Mouse (Mus musculus) small intestine, adult 2 months (tissue): ENCODE measurements around the gene Tsen15. TPM values are rescaled to one million over a fixed set of nuclear protein-coding genes. Genes with fewer than 3 reads are reported as not detected.

Source experiments
- H3K27ac ChIP-seq: fragments of 200-500 bp; 2 replicates; pipeline ENCODE4 v1.5.1; 2012; ENCODE audit warnings: low read depth, low read length, control low read depth, inconsistent platforms; ENCODE audit not compliant: insufficient read depth
- H3K27me3 ChIP-seq: fragments of 200-500 bp; 2 replicates; pipeline ENCODE4 v1.6.1; 2012; ENCODE audit warnings: mild to moderate bottlenecking, moderate library complexity, low read length, inconsistent platforms; ENCODE audit not compliant: control insufficient read depth, insufficient read depth
- H3K36me3 ChIP-seq: fragments of 200-500 bp; 2 replicates; pipeline ENCODE4 v1.6.1; 2012; ENCODE audit warnings: mild to moderate bottlenecking, low read length, control low read depth, inconsistent platforms; ENCODE audit not compliant: control insufficient read depth, insufficient read depth
- H3K4me1 ChIP-seq: fragments of 200-500 bp; 2 replicates; pipeline ENCODE4 v1.6.1; 2012; ENCODE audit warnings: low read length, inconsistent platforms, mixed read lengths; ENCODE audit not compliant: control insufficient read depth, insufficient read depth, insufficient read length
- H3K4me3 ChIP-seq: fragments of 200-500 bp; 2 replicates; pipeline ENCODE4 v1.5.1; 2012; ENCODE audit warnings: low read depth, mild to moderate bottlenecking, control low read depth, inconsistent platforms, low read length, moderate library complexity
- CTCF ChIP-seq: fragments of 200-500 bp; IDR thresholded peaks from 2 replicates; pipeline ENCODE4 v1.5.1; 2012; ENCODE audit warnings: low read depth, mild to moderate bottlenecking, control low read depth, inconsistent platforms, low read length, moderate library complexity, mixed read lengths; ENCODE audit not compliant: insufficient replicate concordance, insufficient read length; ENCODE audit errors: extremely low read depth
- POLR2A ChIP-seq: fragments of 200-500 bp; IDR thresholded peaks from 2 replicates; pipeline ENCODE4 v1.6.1; 2012; ENCODE audit warnings: low read depth, mild to moderate bottlenecking, control low read depth, inconsistent platforms, low read length, moderate library complexity
- WGBS: fragments of 180-500 bp; shearing (Covaris S2); methylation state at CpG from one replicate; pipeline ENCODE4 v1.1.7; 2018; 5-methylcytosine and 5-hydroxymethylcytosine counted together
- polyA plus RNA-seq: library from polyadenylated mRNA; depleted of rRNA; stranded (reverse); fragments of >200 nt; gene quantifications from 2 replicates; pipeline ENCODE4 v1.2.3, GENCODE M21; 2012; rRNA removed

Tsen15 gene
- polyA plus RNA-seq, 1 experiment, result 2.0 TPM

DNA sequence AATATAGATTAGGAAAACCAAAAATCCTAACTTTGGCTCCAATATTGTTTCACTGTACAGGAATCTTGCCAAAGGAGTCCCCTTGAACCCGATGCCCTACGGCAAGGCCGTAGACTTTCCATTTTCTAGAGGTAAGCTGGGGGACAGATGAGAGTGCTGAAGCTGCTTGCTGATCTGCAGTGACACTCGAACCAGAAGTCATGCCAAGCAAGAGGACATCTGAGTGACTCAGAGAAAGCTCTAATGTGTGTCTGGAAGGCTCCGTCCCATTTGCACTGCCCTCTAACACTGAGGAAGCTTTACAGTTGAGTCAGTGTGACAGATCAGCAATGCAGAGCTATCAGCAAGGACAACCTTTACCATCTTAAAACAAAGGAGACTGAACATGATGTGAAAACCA is 8.2 kb downstream of the Tsen15 start:
- TF ChIP-seq CTCF (no peak), POLR2A (no peak)
- Histone ChIP-seq H3K27me3 (no peaks in the 10 kb centered on the region), H3K27ac (no peak overlapping the region), H3K4me3 (no peak overlapping the region), H3K4me1 (no peaks in the 10 kb centered on the region), H3K36me3 (peaks cover 8% of the 10 kb centered on the region)
- WGBS, result 92% methylated on average over 5 of the region's 5 CpGs

DNA sequence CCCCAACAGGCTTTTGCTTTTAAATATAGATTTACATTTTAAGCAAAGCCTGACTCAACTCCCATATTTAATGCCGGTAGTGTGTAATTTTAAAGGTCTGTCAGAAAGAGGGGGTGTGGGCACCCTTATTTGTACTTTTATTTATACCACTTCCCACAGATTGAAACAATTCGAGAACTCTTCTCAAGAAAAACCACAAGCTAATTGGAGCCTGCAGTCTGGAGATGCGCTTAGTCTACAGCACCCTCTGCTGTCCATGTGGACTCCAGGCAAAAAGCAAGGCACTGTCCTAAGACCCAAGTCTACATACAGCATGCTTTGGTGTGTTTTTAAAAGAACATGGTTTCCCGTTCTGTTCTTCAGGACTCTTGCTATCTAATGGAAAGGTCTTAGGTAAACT is 17.3 kb downstream of the Tsen15 start:
- H3K36me3 ChIP-seq, result peaks cover 2% of the 10 kb centered on the region; the same call in 1 of the 2 replicates
- WGBS, result 34% methylated on average over 4 of the region's 4 CpGs
- no peak overlapping the region for H3K4me3 ChIP-seq
- no peaks in the 10 kb centered on the region for H3K4me1 ChIP-seq
- no peaks in the 10 kb centered on the region for H3K27me3 ChIP-seq
- no peak overlapping the region for H3K27ac ChIP-seq
- TF ChIP-seq CTCF (peak; percentile 57; the same call in 1 of the 2 replicates), POLR2A (no peak)

- peaks cover 2% of the 10 kb centered on the region; the same call in 1 of the 2 replicates for H3K36me3 ChIP-seq
- H3K27ac ChIP-seq, result no peak overlapping the region
- H3K27me3 ChIP-seq, result no peaks in the 10 kb centered on the region
- no peaks in the 10 kb centered on the region for H3K4me1 ChIP-seq
- H3K4me3 ChIP-seq, result no peak overlapping the region
- 68% methylated on average over 13 of the region's 13 CpGs for WGBS
- no peak for TF ChIP-seq POLR2A
- TF ChIP-seq CTCF, result no peak
Observed at GRCm38 (mm10) chr1:152368311-152369088, 18.0 kb downstream of the Tsen15 start.

DNA sequence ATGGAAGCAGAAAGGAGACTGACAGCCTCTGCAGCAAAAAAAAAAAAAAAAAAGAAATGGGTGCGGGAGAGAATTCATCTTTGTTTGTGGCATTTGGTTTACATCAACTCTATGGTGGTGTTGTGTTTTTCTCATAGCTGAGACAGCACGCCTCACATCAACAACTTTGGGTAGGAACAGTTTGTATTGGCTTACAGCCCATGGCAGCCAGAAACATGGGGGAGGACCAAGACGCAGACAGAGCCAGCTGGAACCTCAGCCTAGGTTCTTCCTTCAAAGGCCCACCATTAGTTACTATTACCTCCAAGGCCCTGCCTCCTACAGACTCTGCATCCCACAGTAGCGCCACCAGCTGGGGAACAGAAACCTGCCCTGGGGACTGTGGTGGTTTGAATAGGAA is 29.8 kb downstream of the Tsen15 start:
- TF ChIP-seq POLR2A (no peak), CTCF (no peak)
- Histone ChIP-seq H3K4me3 (no peak overlapping the region), H3K4me1 (no peaks in the 10 kb centered on the region), H3K36me3 (no peaks in the 10 kb centered on the region), H3K27ac (no peak overlapping the region), H3K27me3 (no peaks in the 10 kb centered on the region)
- 64% methylated on average over 4 of the region's 4 CpGs for WGBS

GRCm38 (mm10) chr1:152347946-152348345 is 38.5 kb downstream of the Tsen15 start:
- no peaks in the 10 kb centered on the region for H3K27me3 ChIP-seq
- H3K4me1 ChIP-seq, result no peaks in the 10 kb centered on the region
- no peak overlapping the region for H3K27ac ChIP-seq
- H3K36me3 ChIP-seq, result no peaks in the 10 kb centered on the region
- H3K4me3 ChIP-seq, result no peak overlapping the region
- TF ChIP-seq POLR2A (no peak), CTCF (no peak)

DNA sequence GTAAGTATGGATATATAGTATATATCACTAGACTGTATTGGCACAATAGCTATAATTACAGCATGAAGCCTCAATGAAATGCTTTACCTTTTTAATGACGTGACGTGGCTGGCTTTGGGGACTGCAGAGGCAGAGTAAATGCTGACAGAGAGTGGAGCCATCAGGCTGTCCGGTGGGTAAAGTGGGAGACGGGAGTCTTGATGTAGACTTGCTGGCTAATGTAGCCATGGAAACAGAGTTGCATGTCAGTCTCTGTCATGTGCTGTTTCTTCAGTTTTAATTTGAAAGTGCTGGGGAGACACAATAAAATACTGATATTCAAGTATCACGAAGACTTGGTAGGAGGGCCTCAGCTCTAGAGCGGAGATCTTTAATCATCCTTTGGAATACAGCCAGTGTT is 62.5 kb downstream of the Tsen15 start:
- Histone ChIP-seq H3K27ac (no peak overlapping the region), H3K36me3 (no peaks in the 10 kb centered on the region), H3K27me3 (no peaks in the 10 kb centered on the region), H3K4me3 (no peak overlapping the region), H3K4me1 (no peaks in the 10 kb centered on the region)
- 90% methylated on average over 6 of the region's 6 CpGs for WGBS
- TF ChIP-seq POLR2A, result no peak
- TF ChIP-seq CTCF, result no peak

Other genes starting within 250 kb of the Tsen15 start
- gene Colgalt2, start 13.1 kb upstream of the Tsen15 start, polyA plus RNA-seq, result 0.44 and 0.63 TPM in 2 replicates